Comparison of ENCODE assay signal across 12 mouse cellular contexts in the genomic region with DNA sequence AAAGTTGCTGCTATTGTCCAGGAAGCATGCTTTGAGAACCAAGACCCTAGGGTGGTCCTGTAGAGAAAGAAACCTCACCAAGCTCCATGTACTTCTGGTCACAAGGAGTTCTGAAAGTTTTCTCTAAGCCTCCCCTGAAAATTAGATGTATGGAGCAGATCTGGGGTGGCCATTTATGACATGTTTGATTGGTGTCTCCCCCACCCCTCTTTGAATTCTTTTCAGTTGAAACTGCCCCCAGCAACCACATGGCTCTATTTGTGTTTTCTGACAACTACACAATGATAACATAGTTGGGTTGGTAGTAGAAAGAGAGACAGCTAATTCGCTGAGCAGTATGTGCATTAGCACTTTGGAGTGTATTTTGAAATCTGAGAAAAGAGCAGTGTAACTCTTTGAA. TPM values are rescaled to one million over a fixed set of nuclear protein-coding genes. Genes with fewer than 3 reads are reported as not detected.
DNase-seq lines count a peak whose midpoint lies in the region; ATAC-seq and TF ChIP-seq lines count a peak whose summit lies in the region.
"Had no signal": no experiment of that assay in that cellular context is flagged by ENCODE, and none has a peak within 500 bp of the region (broad histone marks: within the 10 kb centered on the region; RNA-seq: fewer than 3 reads in every experiment).

No protein-coding gene starts in this region.

- no peak overlapping the region for H3K4me3 ChIP-seq in hindbrain, embryonic 12.5 days
- no peak overlapping the region for H3K4me3 ChIP-seq in hindbrain, embryonic 13.5 days
- H3K4me3 ChIP-seq in midbrain, embryonic 11.5 days (ENCODE audit: low read depth, low read length), result no peak overlapping the region
- no peak overlapping the region for H3K4me3 ChIP-seq in midbrain, embryonic 16.5 days (ENCODE audit: low read depth, low read length)
- H3K4me3 ChIP-seq in liver, embryonic 12.5 days, result no peak overlapping the region
- no peak overlapping the region for H3K4me3 ChIP-seq in olfactory bulb, adult 2 months (ENCODE audit: insufficient read depth, low read depth, low read length)
- no peak overlapping the region for H3K4me3 ChIP-seq in kidney, embryonic 16.5 days (ENCODE audit: low read length)

- peaks cover 22% of the 10 kb centered on the region for H3K4me1 ChIP-seq in hindbrain, embryonic 12.5 days
- H3K4me1 ChIP-seq in hindbrain, embryonic 13.5 days (replicated peaks), result peaks cover 24% of the 10 kb centered on the region
- H3K4me1 ChIP-seq in midbrain, embryonic 11.5 days (ENCODE audit: control insufficient read depth, insufficient read depth, low read length), result peaks cover 15% of the 10 kb centered on the region
- peaks cover 17% of the 10 kb centered on the region for H3K4me1 ChIP-seq in midbrain, embryonic 16.5 days (ENCODE audit: control insufficient read depth, insufficient read depth, low read length)
- H3K4me1 ChIP-seq in liver, embryonic 12.5 days, result peaks cover 58% of the 10 kb centered on the region
- H3K4me1 ChIP-seq in olfactory bulb, adult 2 months (ENCODE audit: control insufficient read depth, insufficient read depth, low read length), result peaks cover 15% of the 10 kb centered on the region
- peaks cover 23% of the 10 kb centered on the region for H3K4me1 ChIP-seq in kidney, embryonic 16.5 days (ENCODE audit: insufficient read depth, low read length)

- no peak for ATAC-seq in hindbrain, embryonic 12.5 days (ENCODE audit: low FRiP score)
- no peak for ATAC-seq in hindbrain, embryonic 13.5 days (ENCODE audit: low FRiP score)
- ATAC-seq in midbrain, embryonic 11.5 days (ENCODE audit: low FRiP score), result no peak
- no peak for ATAC-seq in midbrain, embryonic 16.5 days
- ATAC-seq in liver, embryonic 12.5 days, result no peak
- no peak for ATAC-seq in kidney, embryonic 16.5 days (ENCODE audit: low FRiP score, low TSS enrichment)
- ATAC-seq: Patski had no signal

- peak overlapping the region; percentile 84; the same call in 1 of the 2 replicates for H3K4me2 ChIP-seq in hindbrain, embryonic 12.5 days (replicated peaks)
- no peak overlapping the region; the same call in 1 of the 2 replicates for H3K4me2 ChIP-seq in hindbrain, embryonic 13.5 days
- H3K4me2 ChIP-seq in midbrain, embryonic 11.5 days, result no peak overlapping the region
- no peak overlapping the region for H3K4me2 ChIP-seq in midbrain, embryonic 16.5 days (ENCODE audit: low read length)
- H3K4me2 ChIP-seq in liver, embryonic 12.5 days, result peak overlapping the region; percentile 97
- H3K4me2 ChIP-seq in kidney, embryonic 16.5 days (replicated peaks; ENCODE audit: low read depth, low read length), result no peak overlapping the region

- DNase-seq in midbrain, embryonic 11.5 days (ENCODE audit: low spot score, missing footprints), result peak; percentile 86
- DNase-seq: kidney, adult 9 months had no signal

- TF ChIP-seq CTCF in olfactory bulb, adult 2 months (IDR thresholded peaks at IDR 0.05; ENCODE audit: insufficient read depth, low read depth, low read length), result no peak

- no peaks in the 10 kb centered on the region for H3K27me3 ChIP-seq in hindbrain, embryonic 12.5 days
- H3K27me3 ChIP-seq in hindbrain, embryonic 13.5 days, result no peaks in the 10 kb centered on the region
- no peaks in the 10 kb centered on the region for H3K27me3 ChIP-seq in midbrain, embryonic 11.5 days (ENCODE audit: control insufficient read depth, insufficient read depth, low read length)
- no peaks in the 10 kb centered on the region for H3K27me3 ChIP-seq in midbrain, embryonic 16.5 days (ENCODE audit: control insufficient read depth, insufficient read depth, low read depth, low read length)
- 0 out of 2 replicates have a peak, but pooled peaks cover 6% of the 10 kb centered on the region for H3K27me3 ChIP-seq in liver, embryonic 12.5 days (replicated peaks)
- no peaks in the 10 kb centered on the region for H3K27me3 ChIP-seq in kidney, embryonic 16.5 days (ENCODE audit: insufficient read depth, low read length)
- H3K27me3 ChIP-seq: embryonic facial prominence, embryonic 15.5 days; lung, embryonic 15.5 days; midbrain, embryonic 12.5 days; Patski had no signal

- H3K27ac ChIP-seq in hindbrain, embryonic 12.5 days, result no peak overlapping the region
- H3K27ac ChIP-seq in hindbrain, embryonic 13.5 days, result no peak overlapping the region
- no peak overlapping the region for H3K27ac ChIP-seq in midbrain, embryonic 11.5 days (ENCODE audit: low read depth, low read length)
- no peak overlapping the region for H3K27ac ChIP-seq in midbrain, embryonic 16.5 days (ENCODE audit: low read length)
- no peak overlapping the region for H3K27ac ChIP-seq in liver, embryonic 12.5 days
- 0 out of 2 replicates have a peak overlapping the region, but pooled peaks have one; percentile 4 for H3K27ac ChIP-seq in olfactory bulb, adult 2 months (ENCODE audit: insufficient read depth, low read depth, low read length)
- no peak overlapping the region for H3K27ac ChIP-seq in kidney, embryonic 16.5 days (ENCODE audit: low read length)
- H3K27ac ChIP-seq: embryonic facial prominence, embryonic 15.5 days; lung, embryonic 15.5 days; midbrain, embryonic 12.5 days had no signal

- no peaks in the 10 kb centered on the region for H3K36me3 ChIP-seq in hindbrain, embryonic 12.5 days
- H3K36me3 ChIP-seq in hindbrain, embryonic 13.5 days, result no peaks in the 10 kb centered on the region
- no peaks in the 10 kb centered on the region for H3K36me3 ChIP-seq in midbrain, embryonic 11.5 days (ENCODE audit: control insufficient read depth, insufficient read depth, low read length)
- H3K36me3 ChIP-seq in midbrain, embryonic 16.5 days (ENCODE audit: control insufficient read depth, insufficient read depth, low read length), result no peaks in the 10 kb centered on the region
- 0 out of 2 replicates have a peak, but pooled peaks cover 2% of the 10 kb centered on the region for H3K36me3 ChIP-seq in liver, embryonic 12.5 days
- no peaks in the 10 kb centered on the region for H3K36me3 ChIP-seq in kidney, embryonic 16.5 days (ENCODE audit: insufficient read depth, low read length)
- H3K36me3 ChIP-seq: embryonic facial prominence, embryonic 15.5 days; lung, embryonic 15.5 days; midbrain, embryonic 12.5 days had no signal

- no peaks in the 10 kb centered on the region for H3K9me3 ChIP-seq in hindbrain, embryonic 12.5 days (replicated peaks)
- no peaks in the 10 kb centered on the region for H3K9me3 ChIP-seq in hindbrain, embryonic 13.5 days
- H3K9me3 ChIP-seq in midbrain, embryonic 11.5 days (ENCODE audit: control insufficient read depth, low read length), result no peaks in the 10 kb centered on the region
- H3K9me3 ChIP-seq in midbrain, embryonic 16.5 days (replicated peaks; ENCODE audit: control insufficient read depth, low read length, poor library complexity, severe bottlenecking), result no peaks in the 10 kb centered on the region
- no peaks in the 10 kb centered on the region for H3K9me3 ChIP-seq in liver, embryonic 12.5 days (replicated peaks)
- H3K9me3 ChIP-seq in kidney, embryonic 16.5 days (ENCODE audit: low read length), result no peaks in the 10 kb centered on the region
- H3K9me3 ChIP-seq: embryonic facial prominence, embryonic 15.5 days; lung, embryonic 15.5 days; midbrain, embryonic 12.5 days had no signal

- H3K9ac ChIP-seq in hindbrain, embryonic 12.5 days, result no peak overlapping the region
- no peak overlapping the region for H3K9ac ChIP-seq in hindbrain, embryonic 13.5 days
- H3K9ac ChIP-seq in midbrain, embryonic 11.5 days (ENCODE audit: low read length), result no peak overlapping the region
- H3K9ac ChIP-seq in midbrain, embryonic 16.5 days (ENCODE audit: low read depth, low read length), result no peak overlapping the region
- no peak overlapping the region for H3K9ac ChIP-seq in liver, embryonic 12.5 days
- H3K9ac ChIP-seq in kidney, embryonic 16.5 days (replicated peaks; ENCODE audit: low read length), result no peak overlapping the region
- H3K9ac ChIP-seq: embryonic facial prominence, embryonic 15.5 days; lung, embryonic 15.5 days had no signal

- no peak for TF ChIP-seq POLR2A in olfactory bulb, adult 2 months (IDR thresholded peaks at IDR 0.05; ENCODE audit: insufficient read depth, low read depth, low read length)

- 90% methylated on average over 1 of the region's 1 CpGs for whole genome bisulfite sequencing in hindbrain, embryonic 12.5 days
- 85% methylated on average over 1 of the region's 1 CpGs for WGBS in hindbrain, embryonic 13.5 days
- WGBS in midbrain, embryonic 11.5 days, result 87% methylated on average over 1 of the region's 1 CpGs
- 88% methylated on average over 1 of the region's 1 CpGs for WGBS in midbrain, embryonic 16.5 days
- 74% methylated on average over 1 of the region's 1 CpGs for WGBS in liver, embryonic 12.5 days (ENCODE audit: insufficient replicate concordance)
- WGBS in olfactory bulb, adult 2 months, result 71% methylated on average over 1 of the region's 1 CpGs
- WGBS in kidney, embryonic 16.5 days, result 91% methylated on average over 1 of the region's 1 CpGs

RNA-seq across cellular contexts. Expression of a gene that starts 2.4 kb away (rescaled TPM):
- 37.0 and 39.1 TPM in 2 replicates for polyA plus RNA-seq in hindbrain, embryonic 12.5 days (2016; fragmentation: Nextera tagmentation; extraction: Ambion mirVana)
- 42.7 and 44.7 TPM in 2 replicates for polyA plus RNA-seq in hindbrain, embryonic 13.5 days (2015; fragmentation: Nextera tagmentation; extraction: Ambion mirVana)
- 34.1 and 35.3 TPM in 2 replicates for polyA plus RNA-seq in midbrain, embryonic 11.5 days (2014; fragmentation: Nextera tagmentation; extraction: Ambion mirVana)
- 43.7 and 49.0 TPM in 2 replicates for polyA plus RNA-seq in midbrain, embryonic 16.5 days (2015; fragmentation: Nextera tagmentation; extraction: Ambion mirVana)
- polyA plus RNA-seq in liver, embryonic 12.5 days (2016; fragmentation: Nextera tagmentation; extraction: Ambion mirVana), result 19.9 and 20.4 TPM in 2 replicates
- polyA plus RNA-seq in olfactory bulb, adult 2 months (2012; ENCODE audit: insufficient read depth, insufficient read length, low replicate concordance, missing spikeins), result 128 and 379 TPM in 2 replicates
- polyA plus RNA-seq in kidney, embryonic 16.5 days (2015; fragmentation: Nextera tagmentation; extraction: Ambion mirVana), result 33.8 and 35.3 TPM in 2 replicates

RNA-seq across cellular contexts. Expression of a gene that starts 52.0 kb away (rescaled TPM):
- polyA plus RNA-seq in hindbrain, embryonic 12.5 days (2016; fragmentation: Nextera tagmentation; extraction: Ambion mirVana), result 2.4 and 2.5 TPM in 2 replicates
- polyA plus RNA-seq in hindbrain, embryonic 13.5 days (2015; fragmentation: Nextera tagmentation; extraction: Ambion mirVana), result 2.5 and 2.9 TPM in 2 replicates
- polyA plus RNA-seq in midbrain, embryonic 11.5 days (2014; fragmentation: Nextera tagmentation; extraction: Ambion mirVana), result 1.2 and 1.5 TPM in 2 replicates
- polyA plus RNA-seq in midbrain, embryonic 16.5 days (2015; fragmentation: Nextera tagmentation; extraction: Ambion mirVana), result 1.7 and 1.9 TPM in 2 replicates
- polyA plus RNA-seq in liver, embryonic 12.5 days (2016; fragmentation: Nextera tagmentation; extraction: Ambion mirVana), result 1.4 and 1.5 TPM in 2 replicates
- polyA plus RNA-seq in olfactory bulb, adult 2 months (2012; ENCODE audit: insufficient read depth, insufficient read length, low replicate concordance, missing spikeins), result not detected in 2 replicates
- polyA plus RNA-seq in kidney, embryonic 16.5 days (2015; fragmentation: Nextera tagmentation; extraction: Ambion mirVana), result 1.3 and 2.0 TPM in 2 replicates

Comparison
In these comparisons a context has a peak if more than half of its experiments do, and no peak if none do; other contexts are left out.
1. H3K4me2 ChIP-seq: peak in hindbrain, embryonic 12.5 days (single experiment) and liver, embryonic 12.5 days (single experiment); none in hindbrain, embryonic 13.5 days (single experiment), midbrain, embryonic 11.5 days (single experiment), midbrain, embryonic 16.5 days (single experiment) and kidney, embryonic 16.5 days (single experiment).